ENCODE assay signal across 14 mouse cellular contexts in the genomic region with DNA sequence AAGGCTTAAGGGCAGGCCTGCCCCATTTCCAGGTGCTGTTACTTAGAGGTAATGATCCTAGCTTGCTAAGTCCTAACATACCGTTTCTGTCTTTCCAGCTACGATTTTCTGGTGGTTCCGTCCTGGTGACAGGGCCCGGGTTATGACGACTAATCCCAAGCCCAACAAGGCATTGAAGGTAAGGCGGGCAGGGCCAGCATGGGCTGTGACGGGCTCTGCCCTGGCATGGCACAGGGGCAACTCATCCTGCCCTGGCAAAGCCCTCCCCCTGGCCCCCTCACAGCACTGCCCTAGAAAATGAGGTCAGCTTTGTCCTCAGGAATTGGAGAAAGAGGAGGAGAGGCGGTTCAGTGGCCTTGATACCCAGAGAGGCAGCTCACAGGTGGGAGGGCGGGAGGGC. TPM values are rescaled to one million over a fixed set of nuclear protein-coding genes. Genes with fewer than 3 reads are reported as not detected.
DNase-seq lines count a peak whose midpoint lies in the region; ATAC-seq and TF ChIP-seq lines count a peak whose summit lies in the region.
"Had no signal": no experiment of that assay in that cellular context is flagged by ENCODE, and none has a peak within 500 bp of the region (broad histone marks: within the 10 kb centered on the region; RNA-seq: fewer than 3 reads in every experiment).

No protein-coding gene starts in this region.

- peak overlapping the region; percentile 43 for H3K27ac ChIP-seq in liver, embryonic 12.5 days
- H3K27ac ChIP-seq in liver, embryonic 11.5 days (ENCODE audit: low read depth, low read length) = no peak overlapping the region
- no peak overlapping the region; the same call in 1 of the 2 replicates for H3K27ac ChIP-seq in hindbrain, postnatal 0 days
- H3K27ac ChIP-seq in neural tube, embryonic 15.5 days (replicated peaks) = 0 out of 2 replicates have a peak overlapping the region, but pooled peaks have one; percentile 92
- H3K27ac ChIP-seq: embryonic facial prominence, embryonic 15.5 days had no signal

- 96% methylated on average over 9 of the region's 9 CpGs for WGBS in liver, embryonic 12.5 days (ENCODE audit: insufficient replicate concordance)
- WGBS in liver, embryonic 11.5 days = 96% methylated on average over 9 of the region's 9 CpGs
- 86% methylated on average over 9 of the region's 9 CpGs for WGBS in hindbrain, postnatal 0 days
- WGBS in neural tube, embryonic 15.5 days = 90% methylated on average over 9 of the region's 9 CpGs

- TF ChIP-seq CTCF in hindbrain, postnatal 0 days (IDR thresholded peaks at IDR 0.05; ENCODE audit: low read depth) = no peak

- H3K36me3 ChIP-seq in liver, embryonic 12.5 days = peaks cover 88% of the 10 kb centered on the region
- peaks cover 31% of the 10 kb centered on the region for H3K36me3 ChIP-seq in liver, embryonic 11.5 days (ENCODE audit: control insufficient read depth, insufficient read depth, low read length)
- peaks cover 16% of the 10 kb centered on the region; the same call in 1 of the 2 replicates for H3K36me3 ChIP-seq in hindbrain, postnatal 0 days (ENCODE audit: insufficient read depth, low read length)
- peaks cover 14% of the 10 kb centered on the region for H3K36me3 ChIP-seq in neural tube, embryonic 15.5 days

- peak; percentile 90 for DNase-seq in heart, adult 11 months
- no peak for DNase-seq in heart, postnatal 36 days
- no peak for DNase-seq in liver, embryonic 11.5 days (ENCODE audit: low spot score)
- DNase-seq in hindbrain, postnatal 0 days (ENCODE audit: low spot score) = no peak
- DNase-seq in kidney, adult 9 months = no peak
- DNase-seq: adrenal gland, postnatal 25 days had no signal

- intact Hi-C loops in heart, postnatal 36 days (cut with DNase I) = loop anchor here (10.0 kb wide), 1 partner anchor 394 kb away; the partner anchor contains the start of gene C130050O18Rik

- no peaks in the 10 kb centered on the region for H3K9me3 ChIP-seq in liver, embryonic 12.5 days (replicated peaks)
- no peaks in the 10 kb centered on the region for H3K9me3 ChIP-seq in liver, embryonic 11.5 days (ENCODE audit: control insufficient read depth, low read length)
- no peaks in the 10 kb centered on the region for H3K9me3 ChIP-seq in hindbrain, postnatal 0 days (ENCODE audit: low read length)
- no peaks in the 10 kb centered on the region for H3K9me3 ChIP-seq in neural tube, embryonic 15.5 days (replicated peaks)
- H3K9me3 ChIP-seq: embryonic facial prominence, embryonic 15.5 days had no signal

- H3K4me1 ChIP-seq in liver, embryonic 12.5 days = peaks cover 85% of the 10 kb centered on the region
- peaks cover 59% of the 10 kb centered on the region for H3K4me1 ChIP-seq in liver, embryonic 11.5 days (replicated peaks; ENCODE audit: control insufficient read depth, insufficient read depth, low read length)
- H3K4me1 ChIP-seq in hindbrain, postnatal 0 days (ENCODE audit: insufficient read depth, low read length) = peaks cover 28% of the 10 kb centered on the region
- H3K4me1 ChIP-seq in neural tube, embryonic 15.5 days = peaks cover 54% of the 10 kb centered on the region

- H3K4me3 ChIP-seq in liver, embryonic 12.5 days = no peak overlapping the region
- H3K4me3 ChIP-seq in liver, embryonic 11.5 days (ENCODE audit: low read depth, low read length) = no peak overlapping the region
- H3K4me3 ChIP-seq in hindbrain, postnatal 0 days (ENCODE audit: low read length) = no peak overlapping the region
- peak overlapping the region; percentile 36; the same call in 1 of the 2 replicates for H3K4me3 ChIP-seq in neural tube, embryonic 15.5 days (replicated peaks)
- H3K4me3 ChIP-seq: embryonic facial prominence, embryonic 15.5 days had no signal

- no peak for ATAC-seq in liver, embryonic 12.5 days
- no peak for ATAC-seq in liver, embryonic 11.5 days (replicated peaks; ENCODE audit: low FRiP score)
- ATAC-seq in hindbrain, postnatal 0 days = no peak
- no peak for ATAC-seq in neural tube, embryonic 15.5 days (ENCODE audit: low FRiP score)
- no peak for ATAC-seq in activated CD4-positive, CD25-positive, alpha-beta regulatory T cell, adult 4 months

- no peak overlapping the region for H3K4me2 ChIP-seq in liver, embryonic 12.5 days
- H3K4me2 ChIP-seq in liver, embryonic 11.5 days = no peak overlapping the region
- peak overlapping the region; percentile 58; the same call in 1 of the 2 replicates for H3K4me2 ChIP-seq in hindbrain, postnatal 0 days (ENCODE audit: low read depth, low read length)
- peak overlapping the region; percentile 70 for H3K4me2 ChIP-seq in neural tube, embryonic 15.5 days
- H3K4me2 ChIP-seq: embryonic facial prominence, embryonic 15.5 days had no signal

- H3K27me3 ChIP-seq in liver, embryonic 12.5 days (replicated peaks) = no peaks in the 10 kb centered on the region
- no peaks in the 10 kb centered on the region for H3K27me3 ChIP-seq in liver, embryonic 11.5 days (replicated peaks; ENCODE audit: control insufficient read depth, insufficient read depth, low read length)
- H3K27me3 ChIP-seq in hindbrain, postnatal 0 days (ENCODE audit: insufficient read depth, low read length) = no peaks in the 10 kb centered on the region
- H3K27me3 ChIP-seq in neural tube, embryonic 15.5 days (replicated peaks) = no peaks in the 10 kb centered on the region
- H3K27me3 ChIP-seq: embryonic facial prominence, embryonic 15.5 days had no signal

- H3K9ac ChIP-seq in liver, embryonic 12.5 days = no peak overlapping the region
- no peak overlapping the region for H3K9ac ChIP-seq in liver, embryonic 11.5 days (ENCODE audit: low read depth, low read length)
- no peak overlapping the region for H3K9ac ChIP-seq in hindbrain, postnatal 0 days (replicated peaks; ENCODE audit: low read length)
- peak overlapping the region; percentile 54; the same call in 1 of the 2 replicates for H3K9ac ChIP-seq in neural tube, embryonic 15.5 days (replicated peaks)
- H3K9ac ChIP-seq: embryonic facial prominence, embryonic 15.5 days had no signal

RNA-seq across cellular contexts. Expression of gene Mafk, which starts 7.7 kb away (rescaled TPM):
- 10 to 100 TPM; 36.9 to 37.7 TPM for total RNA-seq in heart, postnatal 36 days (2021)
- 47.7 and 48.9 TPM in 2 replicates for polyA plus RNA-seq in liver, embryonic 12.5 days (2016; fragmentation: Nextera tagmentation; extraction: Ambion mirVana)
- 30.4 and 35.1 TPM in 2 replicates for polyA plus RNA-seq in liver, embryonic 11.5 days (2014; fragmentation: Nextera tagmentation; extraction: Ambion mirVana)
- 12.9 and 13.1 TPM in 2 replicates for total RNA-seq in hindbrain, postnatal 0 days (2014; rRNA removed)
- polyA plus RNA-seq in hindbrain, postnatal 0 days (2015; fragmentation: Nextera tagmentation; extraction: Ambion mirVana) = 6.5 and 7.0 TPM in 2 replicates
- 10.8 and 14.2 TPM in 2 replicates for polyA plus RNA-seq in neural tube, embryonic 15.5 days (2015; fragmentation: Nextera tagmentation; extraction: Ambion mirVana)
- 10 to 100 TPM; 10.4 to 16.7 TPM for polyA plus RNA-seq in activated CD4-positive, CD25-positive, alpha-beta regulatory T cell, adult 4 months (2017; shearing (Covaris generic))

RNA-seq across cellular contexts. Expression of gene Tmem184a, which starts 20.7 kb away (rescaled TPM):
- not detected for total RNA-seq in heart, postnatal 36 days (2021)
- 1.6 TPM in 2 replicates for polyA plus RNA-seq in liver, embryonic 12.5 days (2016; fragmentation: Nextera tagmentation; extraction: Ambion mirVana)
- polyA plus RNA-seq in liver, embryonic 11.5 days (2014; fragmentation: Nextera tagmentation; extraction: Ambion mirVana) = 2.3 and 2.7 TPM in 2 replicates
- 0.04 and 0.31 TPM in 2 replicates for total RNA-seq in hindbrain, postnatal 0 days (2014; rRNA removed)
- polyA plus RNA-seq in hindbrain, postnatal 0 days (2015; fragmentation: Nextera tagmentation; extraction: Ambion mirVana) = 0.06 and 0.08 TPM in 2 replicates
- 0.20 and 1.7 TPM in 2 replicates for polyA plus RNA-seq in neural tube, embryonic 15.5 days (2015; fragmentation: Nextera tagmentation; extraction: Ambion mirVana)
- under 1 TPM in 1 of 2 experiments, not detected in 1; 0.24 TPM for polyA plus RNA-seq in activated CD4-positive, CD25-positive, alpha-beta regulatory T cell, adult 4 months (2017; shearing (Covaris generic))
- total RNA-seq: adrenal gland, postnatal 25 days had no signal

RNA-seq across cellular contexts. Expression of gene Ints1, which starts 23.6 kb away (rescaled TPM):
- 10 to 100 TPM; 40.4 to 42.7 TPM for total RNA-seq in heart, postnatal 36 days (2021)
- 21.8 and 23.3 TPM in 2 replicates for polyA plus RNA-seq in liver, embryonic 12.5 days (2016; fragmentation: Nextera tagmentation; extraction: Ambion mirVana)
- 34.9 TPM in 2 replicates for polyA plus RNA-seq in liver, embryonic 11.5 days (2014; fragmentation: Nextera tagmentation; extraction: Ambion mirVana)
- 126 and 158 TPM in 2 replicates for total RNA-seq in hindbrain, postnatal 0 days (2014; rRNA removed)
- 23.2 and 24.3 TPM in 2 replicates for polyA plus RNA-seq in hindbrain, postnatal 0 days (2015; fragmentation: Nextera tagmentation; extraction: Ambion mirVana)
- 25.6 and 29.0 TPM in 2 replicates for polyA plus RNA-seq in neural tube, embryonic 15.5 days (2015; fragmentation: Nextera tagmentation; extraction: Ambion mirVana)
- polyA plus RNA-seq in activated CD4-positive, CD25-positive, alpha-beta regulatory T cell, adult 4 months (2017; shearing (Covaris generic)) = 10 to 100 TPM; 15.6 to 16.7 TPM

RNA-seq across cellular contexts. Expression of gene Gm26938, which starts 27.2 kb away (rescaled TPM):
- total RNA-seq in heart, postnatal 36 days (2021) = not detected
- polyA plus RNA-seq in liver, embryonic 12.5 days (2016; fragmentation: Nextera tagmentation; extraction: Ambion mirVana) = not detected in 2 replicates
- not detected in 2 replicates for polyA plus RNA-seq in liver, embryonic 11.5 days (2014; fragmentation: Nextera tagmentation; extraction: Ambion mirVana)
- not detected in 2 replicates for total RNA-seq in hindbrain, postnatal 0 days (2014; rRNA removed)
- not detected in 2 replicates for polyA plus RNA-seq in hindbrain, postnatal 0 days (2015; fragmentation: Nextera tagmentation; extraction: Ambion mirVana)
- not detected in 2 replicates for polyA plus RNA-seq in neural tube, embryonic 15.5 days (2015; fragmentation: Nextera tagmentation; extraction: Ambion mirVana)
- polyA plus RNA-seq in activated CD4-positive, CD25-positive, alpha-beta regulatory T cell, adult 4 months (2017; shearing (Covaris generic)) = not detected
- total RNA-seq: adrenal gland, postnatal 25 days; common myeloid progenitor, adult 5-6 weeks; hematopoietic stem cell, adult 5-6 weeks; layer of hippocampus, adult 8-10 months; left cerebral cortex, postnatal 14 days had no signal
- polyA plus RNA-seq: embryonic facial prominence, embryonic 15.5 days had no signal

RNA-seq across cellular contexts. Expression of gene Psmg3, which starts 27.6 kb away (rescaled TPM):
- 10 to 100 TPM in 1 of 2 experiments, 1 to 10 TPM in 1; 9.5 to 11.8 TPM for total RNA-seq in heart, postnatal 36 days (2021)
- polyA plus RNA-seq in liver, embryonic 12.5 days (2016; fragmentation: Nextera tagmentation; extraction: Ambion mirVana) = 75.6 and 80.9 TPM in 2 replicates
- 112 and 124 TPM in 2 replicates for polyA plus RNA-seq in liver, embryonic 11.5 days (2014; fragmentation: Nextera tagmentation; extraction: Ambion mirVana)
- 23.6 and 26.1 TPM in 2 replicates for total RNA-seq in hindbrain, postnatal 0 days (2014; rRNA removed)
- polyA plus RNA-seq in hindbrain, postnatal 0 days (2015; fragmentation: Nextera tagmentation; extraction: Ambion mirVana) = 59.0 and 60.6 TPM in 2 replicates
- 72.1 and 76.3 TPM in 2 replicates for polyA plus RNA-seq in neural tube, embryonic 15.5 days (2015; fragmentation: Nextera tagmentation; extraction: Ambion mirVana)
- 10 to 100 TPM; 46.1 to 52.5 TPM for polyA plus RNA-seq in activated CD4-positive, CD25-positive, alpha-beta regulatory T cell, adult 4 months (2017; shearing (Covaris generic))

Comparison
In these comparisons a context has a peak if more than half of its experiments do, and no peak if none do; other contexts are left out.
1. H3K27ac ChIP-seq: peak in liver, embryonic 12.5 days (single experiment) and neural tube, embryonic 15.5 days (single experiment); none in liver, embryonic 11.5 days (single experiment) and hindbrain, postnatal 0 days (single experiment).
2. H3K4me2 ChIP-seq: peak in hindbrain, postnatal 0 days (single experiment) and neural tube, embryonic 15.5 days (single experiment); none in liver, embryonic 12.5 days (single experiment) and liver, embryonic 11.5 days (single experiment).